Mouse (Mus musculus) left cerebral cortex, adult 18-20 months (tissue): Measurements from ENCODE around the gene Txndc12. TPM values are rescaled to one million over a fixed set of nuclear protein-coding genes. Genes with fewer than 3 reads are reported as not detected.

Source experiments
- DNase-seq, 2 experiments: peaks; one replicate each; pipeline ENCODE4 v3.0.0; 2021 to 2022; ENCODE audit warnings: low spot score in 2 of 2, mixed read lengths in 1 of 2
- long read RNA-seq, 2 experiments: library from polyadenylated mRNA; stranded (forward); transcript quantifications; one replicate each; pipeline ENCODE4 v2.0.0; 2021
- total RNA-seq, 2 experiments: library from RNA; stranded (reverse); gene quantifications; 2 replicates each; pipeline ENCODE4 v1.2.3; 2021

Txndc12 gene
- total RNA-seq: 10 to 100 TPM; 39.6 to 44.2 TPM
- long read RNA-seq, experiment 1, transcript Txndc12-201 (7 exons, 1,359 nt): major isoform, 30 of 41 reads
- long read RNA-seq, experiment 1, partial matches to known transcripts: 1 of 41 reads
- long read RNA-seq, experiment 1, other reads (novel, unspliced or antisense): 10 of 41 reads
- long read RNA-seq, experiment 2, transcript Txndc12-201 (7 exons, 1,359 nt): major isoform, 25 of 28 reads
- long read RNA-seq, experiment 2, partial matches to known transcripts: 0 of 28 reads
- long read RNA-seq, experiment 2, other reads (novel, unspliced or antisense): 3 of 28 reads

DNA sequence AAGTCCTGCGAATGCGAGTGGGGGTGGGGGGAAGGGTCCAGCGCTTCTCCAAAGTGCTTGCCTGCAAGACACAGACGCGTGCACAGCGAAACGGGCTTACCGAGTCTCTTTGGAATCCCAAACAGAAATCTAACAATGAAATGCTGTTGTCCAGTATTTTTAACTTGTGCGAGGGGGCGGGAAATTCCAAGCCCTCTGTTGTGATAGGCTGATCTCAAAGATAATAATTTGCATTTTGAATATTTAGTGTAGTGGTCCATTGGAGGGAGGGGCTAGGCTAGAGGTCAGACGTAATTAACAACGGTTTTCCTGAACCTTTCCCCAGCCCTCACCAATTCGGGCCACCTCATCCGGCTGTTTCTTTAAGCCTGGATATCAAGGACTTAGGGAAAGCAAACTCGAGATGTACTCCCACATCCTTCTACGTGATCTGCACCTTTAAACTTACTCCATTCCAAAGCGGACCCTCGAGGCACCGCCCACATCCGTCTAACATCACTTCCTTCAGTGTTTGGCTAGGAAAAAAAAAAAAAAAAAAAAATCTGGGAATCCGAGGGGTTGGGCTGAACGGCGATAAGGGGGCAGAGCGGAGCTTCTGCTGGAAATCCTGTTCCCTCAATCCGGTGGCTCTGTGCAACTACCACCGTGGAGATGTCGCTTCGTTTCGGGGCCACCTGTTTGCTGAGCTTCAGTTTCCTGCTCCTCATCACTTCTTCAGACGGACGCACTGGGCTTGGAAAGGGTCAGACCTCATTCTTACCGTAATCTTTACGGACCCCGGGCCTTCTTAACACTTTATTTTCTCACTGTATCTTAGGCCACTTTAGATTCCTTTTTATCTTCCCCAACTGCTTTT, at the start of gene Txndc12:
Txndc12 (plus strand) TSS at position 487 of the 856 bp plus-strand sequence.
- DNase-seq: peak; percentile 75 to 80

GRCm38 (mm10) chr4:108789258-108789936, 45.0 kb upstream of the Txndc12 start:
- no peak for DNase-seq

DNA sequence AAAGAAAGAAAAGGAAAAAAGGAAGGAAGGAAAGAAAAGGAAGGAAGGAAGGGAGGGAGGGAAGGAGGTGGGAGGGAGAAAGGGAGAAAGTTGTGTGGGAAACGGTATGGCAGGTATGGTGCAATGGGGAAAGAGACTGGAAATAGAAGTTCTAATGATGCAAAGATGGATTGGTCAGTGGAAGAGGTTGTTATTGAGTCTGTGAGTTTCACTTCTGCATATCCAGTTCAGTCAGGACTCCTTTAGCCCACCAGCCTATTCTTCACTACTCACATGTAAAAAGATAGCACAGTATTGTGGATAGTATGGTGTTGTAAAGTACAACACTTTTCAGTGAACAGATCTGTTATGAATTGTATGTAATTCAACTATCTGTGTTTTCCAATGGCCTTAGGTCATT, 43.9 kb upstream of the Txndc12 start:
- no peak for DNase-seq

DNA sequence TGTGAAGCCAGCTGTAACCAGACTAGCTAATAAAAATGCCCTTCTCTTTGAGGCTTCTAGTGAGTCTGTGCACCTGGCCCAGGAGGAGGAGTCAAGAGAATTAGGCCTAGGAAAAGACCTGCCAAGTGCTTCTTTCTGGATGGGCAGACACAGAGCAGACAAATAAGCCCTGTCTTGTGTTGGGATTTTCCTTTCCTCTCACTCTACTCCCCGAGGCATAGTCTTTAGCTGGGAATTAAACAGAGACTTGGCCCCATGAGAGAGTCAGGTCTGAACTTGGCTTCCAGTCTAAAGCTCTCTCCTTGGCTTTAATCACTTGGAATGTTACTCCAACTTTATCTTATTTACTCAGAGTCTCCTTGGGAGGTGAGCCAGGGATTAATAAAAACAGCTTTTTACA, 40.5 kb upstream of the Txndc12 start:
- no peak for DNase-seq

DNA sequence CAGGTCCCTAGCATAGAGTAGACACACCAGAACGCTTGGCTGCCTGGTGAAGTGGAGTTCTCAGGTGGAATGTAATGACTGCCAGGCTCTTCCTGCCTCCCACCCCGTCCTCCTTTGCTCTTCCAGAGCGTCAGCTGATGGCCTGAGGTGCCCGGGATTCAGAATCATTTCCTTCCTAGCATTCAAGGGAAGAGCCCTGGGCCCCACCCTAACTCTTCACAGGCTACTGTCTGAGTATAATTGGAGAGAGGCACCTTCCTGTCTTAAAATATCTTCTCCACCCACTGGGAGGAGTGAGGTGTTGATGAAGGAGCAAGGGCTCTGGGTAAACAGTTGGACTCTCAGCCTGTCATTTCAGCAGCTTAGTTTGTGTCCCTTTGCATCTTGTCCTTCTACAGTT, 37.7 kb upstream of the Txndc12 start:
- DNase-seq: no peak

DNA sequence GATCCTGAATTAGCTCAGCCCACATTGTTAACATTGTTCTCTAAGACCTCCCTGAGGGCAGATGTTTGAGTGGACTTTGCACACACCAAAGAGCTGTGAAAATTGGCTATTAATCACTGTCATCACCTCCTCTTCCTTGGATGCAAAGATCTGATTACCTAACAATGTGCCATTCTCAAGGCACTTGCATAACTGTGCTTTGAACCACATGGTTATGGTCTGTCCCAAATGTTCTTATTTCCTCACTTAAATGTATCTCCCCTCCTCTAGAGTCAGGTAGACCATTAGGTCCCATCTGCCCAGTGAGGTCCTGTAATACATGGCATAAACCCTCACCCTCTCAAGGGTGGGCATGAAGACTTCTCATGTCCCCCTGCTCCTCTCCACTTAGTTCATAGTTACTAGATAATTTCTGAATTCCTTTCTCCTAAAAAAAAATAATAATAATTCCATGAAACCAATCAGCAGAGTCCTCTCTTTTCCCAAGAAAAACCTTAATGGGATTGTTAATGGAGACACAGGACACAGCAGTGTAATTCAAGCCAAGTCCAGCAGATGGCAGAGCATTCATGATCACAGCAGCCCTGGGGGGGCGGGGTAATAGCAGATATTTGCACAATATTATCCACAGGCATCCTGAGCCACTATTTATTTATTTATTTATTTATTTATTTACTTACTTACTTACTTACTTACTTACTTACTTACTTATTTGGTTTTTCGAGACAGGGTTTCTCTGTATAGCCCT, 36.1 kb upstream of the Txndc12 start:
- DNase-seq: peak; percentile 65 to 76

DNA sequence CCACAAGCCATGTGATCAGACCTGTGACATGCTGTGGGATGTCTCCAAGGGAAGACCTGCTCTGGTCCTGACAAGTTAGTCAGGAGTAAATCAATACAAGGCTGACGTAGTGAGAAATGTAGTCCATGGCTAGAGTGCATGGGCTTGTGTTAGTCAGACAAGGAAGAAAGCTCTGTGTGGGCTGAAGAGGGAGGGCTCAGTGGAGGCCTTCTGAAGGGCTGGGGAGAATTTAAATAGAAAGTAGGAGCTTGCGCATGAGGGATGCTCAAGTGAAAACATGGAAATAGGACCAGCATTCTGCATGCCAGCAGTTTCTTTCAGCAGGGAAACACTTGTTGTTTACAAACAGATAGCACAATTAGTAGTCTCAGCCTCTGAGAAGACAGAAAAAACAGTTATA, 30.9 kb upstream of the Txndc12 start:
- no peak for DNase-seq

DNA sequence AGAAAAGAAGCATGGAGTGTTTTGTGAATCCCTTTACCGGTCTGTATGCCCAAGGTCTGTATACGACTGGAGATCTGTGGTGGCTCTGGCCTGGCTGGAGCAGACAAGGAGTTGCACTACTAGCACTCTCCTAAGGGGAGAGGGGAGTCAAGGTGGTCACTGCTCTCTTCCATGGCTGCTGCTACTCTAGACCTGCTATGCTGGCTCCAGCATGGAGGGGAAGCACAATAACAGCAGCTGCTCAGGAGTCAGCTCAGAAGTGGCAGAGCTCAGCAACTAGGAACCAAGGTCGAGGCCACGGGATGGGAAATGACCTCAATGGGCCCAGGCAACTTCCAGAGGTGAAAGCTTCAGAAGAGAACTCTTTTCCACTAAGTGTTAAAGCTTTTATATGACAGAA, 23.3 kb upstream of the Txndc12 start:
- no peak for DNase-seq

DNA sequence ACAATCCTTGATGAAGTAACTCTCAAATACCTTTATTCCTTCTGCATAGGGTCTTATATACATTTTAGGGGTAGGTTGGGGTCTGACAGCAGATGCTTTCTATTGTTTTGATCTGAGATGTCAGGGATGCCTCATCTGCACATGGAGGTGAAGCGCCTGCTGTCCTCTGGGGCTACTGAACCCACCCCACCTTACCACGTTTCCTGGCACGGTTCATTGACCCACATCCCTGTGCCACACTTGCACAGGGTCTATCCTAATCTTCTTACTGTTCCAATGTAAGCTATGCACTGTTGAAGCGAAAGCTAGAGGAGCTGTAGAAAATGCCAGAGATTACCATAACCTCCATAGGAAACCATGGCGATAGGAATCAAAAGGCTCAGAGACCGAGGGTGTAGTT, 22.9 kb upstream of the Txndc12 start:
- no peak for DNase-seq

DNA sequence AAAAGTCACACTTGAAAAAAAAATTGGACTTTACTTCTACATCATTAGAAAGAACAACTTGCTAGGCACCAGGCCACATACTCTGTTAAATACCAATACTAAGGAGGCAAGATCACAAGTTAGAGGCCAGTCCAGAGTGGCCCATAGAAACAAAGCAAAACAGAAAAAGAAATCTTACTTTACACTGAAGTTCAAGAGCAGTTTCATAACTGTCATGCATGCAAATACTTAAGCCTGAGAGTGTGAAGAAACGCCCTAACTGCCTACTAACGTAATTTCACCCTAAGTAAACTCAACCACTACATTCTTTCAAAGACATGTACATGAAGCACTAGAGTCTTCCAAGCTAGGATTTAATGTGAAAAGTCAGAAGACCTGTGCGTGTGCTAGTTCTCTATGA, 8.7 kb upstream of the Txndc12 start:
- DNase-seq: no peak

- DNase-seq: no peak
Observed at GRCm38 (mm10) chr4:108826096-108826495, 8.3 kb upstream of the Txndc12 start.

- DNase-seq: no peak
Observed at GRCm38 (mm10) chr4:108826643-108827042, 7.8 kb upstream of the Txndc12 start.

- DNase-seq: no peak
Observed at GRCm38 (mm10) chr4:108830698-108831097, 3.7 kb upstream of the Txndc12 start.

DNA sequence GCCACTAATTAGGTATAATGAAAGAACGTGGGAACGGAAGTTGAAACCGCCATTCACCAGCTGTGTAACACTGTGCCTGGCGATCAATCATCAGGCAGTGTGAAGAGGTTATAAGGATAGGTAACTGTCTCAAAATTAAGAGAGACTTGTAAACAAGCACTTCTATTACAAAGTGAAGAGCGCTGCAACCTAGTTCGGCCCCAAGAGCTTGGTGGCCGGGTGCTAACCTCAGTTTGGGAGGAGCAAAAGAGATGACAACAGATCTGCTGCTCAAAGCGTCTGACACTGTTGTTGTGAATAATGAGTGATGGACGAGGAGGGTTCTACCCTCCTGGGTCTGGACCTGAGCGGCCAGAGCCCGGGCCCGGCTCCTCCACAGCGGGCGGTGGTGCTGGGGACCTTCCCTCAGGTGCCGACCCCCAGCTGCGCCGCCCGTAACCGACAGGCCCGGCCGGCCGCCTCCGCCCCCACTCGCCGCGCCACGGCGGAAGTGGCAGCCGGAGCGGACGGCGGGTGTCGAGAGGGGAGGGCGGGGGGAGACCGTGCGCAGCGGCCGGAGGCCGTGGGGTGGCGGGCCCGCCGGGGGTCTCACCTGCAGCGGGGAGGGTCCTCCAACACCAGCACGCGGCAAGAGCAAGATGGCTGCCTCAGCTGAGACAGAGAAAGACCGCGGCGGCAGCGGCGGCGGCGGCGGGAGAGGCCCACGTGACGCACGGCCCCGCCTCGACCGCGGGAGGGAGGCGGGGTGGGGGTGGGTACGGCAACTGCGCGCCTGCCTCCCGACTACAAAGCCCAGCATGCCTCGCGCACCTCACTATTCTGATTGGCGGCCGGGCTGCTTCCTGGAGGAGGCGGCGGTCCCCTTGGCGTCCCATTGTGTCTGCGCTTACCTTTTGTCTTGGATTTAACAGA, 1.2 kb upstream of the Txndc12 start, which contains the start of gene Btf3l4:
Btf3l4 (minus strand) TSS at position 699 of the 912 bp plus-strand sequence.
- peak; percentile 87 to 92 for DNase-seq

DNA sequence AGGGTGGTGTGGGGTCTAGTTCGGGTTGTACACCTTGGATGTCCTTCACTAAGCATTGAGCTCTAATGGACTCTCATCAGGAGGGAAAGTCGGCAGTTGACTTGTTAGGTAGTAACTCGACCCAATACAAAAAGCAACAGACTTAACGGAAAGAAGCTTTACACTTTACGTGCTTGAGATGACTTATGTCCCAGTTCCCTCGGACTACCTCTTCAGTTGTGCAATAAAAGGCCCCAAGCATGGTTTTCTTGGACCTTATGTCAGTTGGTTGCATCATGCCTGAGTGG, 630 bp upstream of the Txndc12 start:
- DNase-seq: no peak

- DNase-seq: no peak
Observed at GRCm38 (mm10) chr4:108834971-108835311, 540 bp downstream of the Txndc12 start.

DNA sequence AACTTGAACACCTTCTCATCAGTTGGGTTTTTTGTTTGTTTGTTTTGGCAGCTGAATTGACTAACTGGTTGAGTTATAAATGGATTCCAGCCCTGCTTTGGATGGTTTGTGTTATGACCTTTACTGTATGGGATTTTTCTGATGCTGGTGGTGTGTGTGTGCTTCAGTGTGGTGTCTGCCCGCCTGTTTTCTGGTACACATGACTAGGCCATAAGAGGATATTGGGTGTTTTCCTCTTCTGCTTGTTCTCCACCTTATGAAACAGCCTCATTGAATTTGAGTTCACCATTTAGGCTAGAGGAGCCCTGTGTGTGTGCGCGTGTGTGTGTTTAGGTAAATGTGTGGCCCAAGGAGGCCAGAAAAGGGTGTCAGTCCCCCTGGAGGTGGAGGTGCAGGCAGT, 1.1 kb downstream of the Txndc12 start:
- DNase-seq: no peak

- peak; percentile 7 to 16 for DNase-seq
Observed at GRCm38 (mm10) chr4:108838031-108838430, 3.6 kb downstream of the Txndc12 start.

- DNase-seq: no peak
Observed at GRCm38 (mm10) chr4:108841920-108842578, 7.6 kb downstream of the Txndc12 start.

- DNase-seq: no peak
Observed at GRCm38 (mm10) chr4:108843336-108843735, 8.9 kb downstream of the Txndc12 start.
